Mouse (Mus musculus) G1E (cell line): ENCODE data around the gene Ap4s1. TPM values are rescaled to one million over a fixed set of nuclear protein-coding genes. Genes with fewer than 3 reads are reported as not detected.

ENCODE experiments used
- ATAC-seq: 2 replicates; pipeline ENCODE4 v1.8.0; 2016; ENCODE audit warnings: mild to moderate bottlenecking; ENCODE audit not compliant: insufficient number of reproducible peaks, poor library complexity, low FRiP score, severe bottlenecking; ENCODE audit errors: extremely low read depth
- DNase-seq: peaks from one replicate; pipeline ENCODE4 v3.0.0; 2012; ENCODE audit warnings: low spot score
- H3K27me3 ChIP-seq: 2 replicates; pipeline ENCODE4 v1.6.1; 2012; ENCODE audit warnings: mild to moderate bottlenecking, low read length, inconsistent platforms; ENCODE audit not compliant: insufficient read depth
- H3K36me3 ChIP-seq: replicated peaks from 2 replicates; pipeline ENCODE3; 2012; ENCODE audit warnings: mild to moderate bottlenecking, inconsistent platforms
- H3K4me1 ChIP-seq: 2 replicates; pipeline ENCODE4 v1.6.1; 2012; ENCODE audit warnings: low read depth, low read length, inconsistent platforms, mixed read lengths; ENCODE audit not compliant: insufficient read depth
- H3K4me3 ChIP-seq: 2 replicates; pipeline ENCODE4 v1.5.1; 2012; ENCODE audit warnings: low read depth, mild to moderate bottlenecking, inconsistent platforms, low read length, moderate library complexity, mixed read lengths
- H3K9me3 ChIP-seq: replicated peaks from 2 replicates; pipeline ENCODE4 v1.6.1; 2012; ENCODE audit warnings: inconsistent platforms
- CTCF ChIP-seq: IDR thresholded peaks from 2 replicates; pipeline ENCODE4 v1.5.1; 2012; ENCODE audit warnings: low read depth, low read length, inconsistent platforms, mixed read lengths
- GATA1 ChIP-seq: IDR thresholded peaks from 2 replicates; pipeline ENCODE4 v1.6.1; 2012; ENCODE audit warnings: borderline replicate concordance, low read length, inconsistent platforms, mixed read lengths
- GATA2 ChIP-seq: IDR thresholded peaks from 2 replicates; pipeline ENCODE4 v1.6.1; 2012; ENCODE audit warnings: low read depth, low read length, inconsistent platforms, borderline replicate concordance
- POLR2AphosphoS5 ChIP-seq: IDR thresholded peaks from 2 replicates; pipeline ENCODE4 v1.6.1; 2012; ENCODE audit warnings: low read depth, low read length, inconsistent platforms; ENCODE audit not compliant: insufficient replicate concordance
- TAL1 ChIP-seq: conservative IDR thresholded peaks from 2 replicates; pipeline ENCODE4 v1.6.1; 2012; ENCODE audit warnings: low read depth, low read length, inconsistent platforms, mixed read lengths
- polyA plus RNA-seq: library from polyadenylated mRNA; stranded (reverse); fragments of >175 nt; gene quantifications from 2 replicates; pipeline ENCODE4 v1.2.3, GENCODE M21; 2012
- total RNA-seq, 2 experiments: library from RNA; stranded (forward) in 1 of 2; stranded (reverse) in 1 of 2; fragments of 200-1000 nt in 1 of 2; fragments of >200 nt in 1 of 2; fragmentation: Nextera tagmentation in 1 of 2; gene quantifications; 2 replicates each; pipeline ENCODE4 v1.2.3; 2014 to 2017

Gene Ap4s1
- total and polyA plus RNA-seq, 3 experiments: 7.2 to 21.8 (median 16.2) TPM

DNA sequence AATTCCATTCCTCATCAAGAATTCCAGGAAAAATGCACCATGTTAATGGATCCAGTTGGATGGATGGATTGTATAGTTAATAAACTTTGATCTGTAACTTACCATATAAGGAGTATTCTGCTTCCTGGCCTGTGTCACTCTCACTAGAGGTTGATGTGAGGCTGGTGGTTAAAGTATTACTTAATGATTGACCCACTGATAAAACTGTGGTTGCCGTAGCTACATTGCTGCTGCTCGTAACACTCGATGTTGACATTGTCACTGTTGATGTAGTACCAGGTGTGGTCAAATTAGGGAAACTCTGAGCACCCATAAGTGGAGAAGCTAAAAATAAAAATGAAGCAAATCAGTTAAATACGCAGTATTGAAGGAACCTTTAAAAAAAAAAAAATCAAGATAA is 76.6 kb downstream of the Ap4s1 start:
- ATAC-seq: no peak

GRCm38 (mm10) chr12:51768702-51769101 is 77.9 kb downstream of the Ap4s1 start:
- no peaks in the 10 kb centered on the region for H3K9me3 ChIP-seq
- ATAC-seq: no peak
- peaks cover 5% of the 10 kb centered on the region for H3K4me1 ChIP-seq
- peaks cover 87% of the 10 kb centered on the region for H3K36me3 ChIP-seq
- H3K4me3 ChIP-seq: no peak overlapping the region
- no peaks in the 10 kb centered on the region for H3K27me3 ChIP-seq
- no peak for DNase-seq
- TF ChIP-seq TAL1 (no peak), CTCF (no peak), POLR2AphosphoS5 (no peak)

More for the DNA sequence above, 76.6 kb downstream of the Ap4s1 start:
- no peak for DNase-seq
- TF ChIP-seq GATA2 (no peak), GATA1 (no peak), CTCF (no peak)
- peaks cover 88% of the 10 kb centered on the region for H3K36me3 ChIP-seq
- no peaks in the 10 kb centered on the region for H3K9me3 ChIP-seq
- no peak overlapping the region for H3K4me3 ChIP-seq
- no peaks in the 10 kb centered on the region for H3K27me3 ChIP-seq
- peaks cover 5% of the 10 kb centered on the region for H3K4me1 ChIP-seq

DNA sequence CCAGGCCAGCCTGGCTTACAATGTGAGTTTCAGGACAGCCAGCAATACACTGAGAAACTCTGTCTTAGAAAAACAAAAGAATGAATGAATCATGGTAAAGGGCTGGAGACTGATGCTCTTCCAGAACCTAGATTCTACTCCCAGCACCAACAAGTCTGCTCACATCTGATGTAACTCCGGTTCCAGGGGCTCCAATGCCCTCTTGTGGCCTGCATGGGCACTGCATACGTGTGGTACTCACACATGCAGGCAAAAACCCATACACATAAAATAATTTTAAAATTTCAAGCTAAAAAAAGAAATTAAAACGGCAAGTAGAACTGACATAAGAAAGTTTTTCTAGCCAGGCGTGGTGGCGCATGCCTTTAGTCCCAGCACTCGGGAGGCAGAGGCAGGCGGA is 94.0 kb downstream of the Ap4s1 start:
- no peaks in the 10 kb centered on the region for H3K27me3 ChIP-seq
- no peak overlapping the region for H3K4me3 ChIP-seq
- ATAC-seq (peak; percentile 42; the same call in 1 of the 2 replicates), DNase-seq (no peak)
- H3K4me1 ChIP-seq: peaks cover 12% of the 10 kb centered on the region; the same call in 1 of the 2 replicates
- H3K36me3 ChIP-seq: peaks cover 94% of the 10 kb centered on the region
- H3K9me3 ChIP-seq: no peaks in the 10 kb centered on the region
- TF ChIP-seq TAL1 (no peak), POLR2AphosphoS5 (no peak), GATA2 (no peak), CTCF (peak; percentile 87)

Other genes with a start within 250 kb of the Ap4s1 start
- gene Coch, start 97.7 kb upstream of the Ap4s1 start, total RNA-seq (2014; fragmentation: Nextera tagmentation): not detected in 2 replicates
- gene Coch, start 97.7 kb upstream of the Ap4s1 start, total RNA-seq (2017): not detected in 2 replicates
- gene Coch, start 97.7 kb upstream of the Ap4s1 start, polyA plus RNA-seq: not detected in 2 replicates
- 93.1 and 94.9 TPM in 2 replicates for gene Strn3, start 864 bp downstream of the Ap4s1 start, total RNA-seq (2014; fragmentation: Nextera tagmentation)
- gene Strn3, start 864 bp downstream of the Ap4s1 start, total RNA-seq (2017): 98.3 and 102 TPM in 2 replicates
- 20.0 and 25.0 TPM in 2 replicates for gene Strn3, start 864 bp downstream of the Ap4s1 start, polyA plus RNA-seq
- 249 and 255 TPM in 2 replicates for gene Hectd1, start 138.5 kb downstream of the Ap4s1 start, total RNA-seq (2014; fragmentation: Nextera tagmentation)
- 238 and 273 TPM in 2 replicates for gene Hectd1, start 138.5 kb downstream of the Ap4s1 start, total RNA-seq (2017)
- gene Hectd1, start 138.5 kb downstream of the Ap4s1 start, polyA plus RNA-seq: 25.4 and 35.0 TPM in 2 replicates